Mouse (Mus musculus) bone marrow macrophage, adult 2 months (primary cell): ENCODE measurements around the gene Mob3a.

Experiments used
- CTCF ChIP-seq: IDR thresholded peaks from 2 replicates; pipeline ENCODE4 v1.5.1; 2012; ENCODE audit warnings: low read depth, mild to moderate bottlenecking, low read length, moderate library complexity
- POLR2A ChIP-seq: IDR thresholded peaks from 2 replicates; pipeline ENCODE4 v1.6.1; 2012; ENCODE audit warnings: mild to moderate bottlenecking, low read depth, low read length, borderline replicate concordance

- TF ChIP-seq POLR2A = no peak
- TF ChIP-seq CTCF = no peak
Observed at GRCm38 (mm10) chr10:80705479-80705878, 3.7 kb upstream of the Mob3a start.
